Mouse (Mus musculus) lung, embryonic 14.5 days (tissue): ENCODE results near the gene Shroom1. TPM values are rescaled to one million over a fixed set of nuclear protein-coding genes. Genes with fewer than 3 reads are reported as not detected.
"Not testable (repeated sequence)": the region's sequence is repeated elsewhere in the genome, so short reads cannot be mapped to it uniquely, and the experiment has no call there.

Source experiments
- ATAC-seq: fragments of 200-750 bp; cut with Nextera tagmentation; 2 replicates; pipeline ENCODE4 v1.8.0; 2017; ENCODE audit warnings: mild to moderate bottlenecking, moderate TSS enrichment, moderate library complexity; ENCODE audit not compliant: insufficient read depth
- DNase-seq: peaks from one replicate; pipeline ENCODE4 v3.0.0-alpha.2; 2015
- H3K27ac ChIP-seq: fragments of 300-500 bp; sonication (generic); 2 replicates; pipeline ENCODE4 v1.5.1; 2014; ENCODE audit warnings: low read depth, mild to moderate bottlenecking, moderate library complexity
- H3K27me3 ChIP-seq: fragments of 300-500 bp; sonication (generic); 2 replicates; pipeline ENCODE4 v1.6.1; 2014; ENCODE audit warnings: low read length, control low read depth; ENCODE audit not compliant: insufficient read depth
- H3K36me3 ChIP-seq: fragments of 300-500 bp; sonication (generic); 2 replicates; pipeline ENCODE4 v1.6.1; 2014; ENCODE audit warnings: control low read depth; ENCODE audit not compliant: insufficient read depth
- H3K4me1 ChIP-seq: fragments of 300-500 bp; sonication (generic); 2 replicates; pipeline ENCODE4 v1.6.1; 2014; ENCODE audit warnings: antibody characterized with exemption, control low read depth; ENCODE audit not compliant: insufficient read depth
- H3K4me2 ChIP-seq: fragments of 300-500 bp; sonication (generic); 2 replicates; pipeline ENCODE4 v1.6.1; 2014; ENCODE audit warnings: mild to moderate bottlenecking
- H3K4me3 ChIP-seq: fragments of 300-500 bp; sonication (generic); 2 replicates; pipeline ENCODE4 v1.5.1; 2014; ENCODE audit warnings: low read depth, low read length
- H3K9ac ChIP-seq: fragments of 300-500 bp; sonication (generic); 2 replicates; pipeline ENCODE4 v1.6.1; 2014
- H3K9me3 ChIP-seq: fragments of 300-500 bp; sonication (generic); 2 replicates; pipeline ENCODE4 v1.6.1; 2016; ENCODE audit warnings: low read depth, low read length, control low read depth
- CTCF ChIP-seq: IDR thresholded peaks from 2 replicates; pipeline ENCODE4 v1.5.1; 2016; ENCODE audit warnings: antibody characterized with exemption, low read depth
- WGBS: fragments of 180-500 bp; shearing (Covaris S2); extraction: QIAGEN DNeasy Blood & Tissue Kit; methylation state at CpG from one replicate; pipeline ENCODE4 v1.1.7; 2014; 5-methylcytosine and 5-hydroxymethylcytosine counted together
- polyA plus RNA-seq: library from polyadenylated mRNA; unstranded; fragments of >200 nt; fragmentation: Nextera tagmentation; extraction: Ambion mirVana; gene quantifications from 2 replicates; pipeline ENCODE4 v1.2.1, GENCODE M21; 2014

Shroom1 gene
- polyA plus RNA-seq, 1 experiment from 2014 or later = 2.4 TPM

- DNase-seq (no peak), ATAC-seq (no peak)
- TF ChIP-seq CTCF = no peak
- Histone ChIP-seq H3K4me3 (no peak overlapping the region), H3K4me1 (peaks cover 7% of the 10 kb centered on the region), H3K27ac (no peak overlapping the region), H3K9me3 (no peaks in the 10 kb centered on the region), H3K27me3 (no peaks in the 10 kb centered on the region), H3K4me2 (no peak overlapping the region), H3K36me3 (peaks cover 15% of the 10 kb centered on the region), H3K9ac (no peak overlapping the region)
- 80% methylated on average over 6 of the region's 6 CpGs for WGBS
These were observed 31.2 kb upstream of the Shroom1 start for GRCm38 (mm10) chr11:53425711-53426255.

GRCm38 (mm10) chr11:53426914-53427313, 30.1 kb upstream of the Shroom1 start:
- H3K4me2 ChIP-seq, ATAC-seq, H3K4me3 ChIP-seq, DNase-seq, H3K9ac ChIP-seq, H3K9me3 ChIP-seq, H3K4me1 ChIP-seq, H3K27ac ChIP-seq, H3K27me3 ChIP-seq: not testable (repeated sequence)
- peaks cover 11% of the 10 kb centered on the region for H3K36me3 ChIP-seq
- WGBS = 76% methylated on average over 3 of the region's 3 CpGs

- Histone ChIP-seq H3K4me3 (no peak overlapping the region), H3K27me3 (no peaks in the 10 kb centered on the region), H3K27ac (no peak overlapping the region), H3K9me3 (no peaks in the 10 kb centered on the region), H3K4me1 (peaks cover 7% of the 10 kb centered on the region), H3K36me3 (peaks cover 11% of the 10 kb centered on the region), H3K9ac (no peak overlapping the region), H3K4me2 (no peak overlapping the region)
- no peak for DNase-seq
- ATAC-seq = no peak
- 90% methylated on average over 3 of the region's 3 CpGs for WGBS
- no peak for TF ChIP-seq CTCF
These were observed 28.9 kb upstream of the Shroom1 start for GRCm38 (mm10) chr11:53427993-53428715.

GRCm38 (mm10) chr11:53428716-53429057, 28.3 kb upstream of the Shroom1 start:
- DNase-seq (no peak), ATAC-seq (no peak)
- H3K27ac ChIP-seq = no peak overlapping the region
- TF ChIP-seq CTCF = no peak
- no peaks in the 10 kb centered on the region for H3K27me3 ChIP-seq
- no peak overlapping the region for H3K4me2 ChIP-seq
- 93% methylated on average over 5 of the region's 5 CpGs for WGBS
- H3K36me3 ChIP-seq = peaks cover 11% of the 10 kb centered on the region
- no peak overlapping the region for H3K4me3 ChIP-seq
- H3K4me1 ChIP-seq = peaks cover 7% of the 10 kb centered on the region
- H3K9me3 ChIP-seq = no peaks in the 10 kb centered on the region
- no peak overlapping the region for H3K9ac ChIP-seq

- Histone ChIP-seq H3K9me3 (no peaks in the 10 kb centered on the region), H3K27me3 (no peaks in the 10 kb centered on the region), H3K4me3 (0 out of 2 replicates have a peak overlapping the region, but pooled peaks have one; percentile 94), H3K9ac (no peak overlapping the region), H3K4me1 (peaks cover 7% of the 10 kb centered on the region), H3K36me3 (peaks cover 11% of the 10 kb centered on the region), H3K27ac (no peak overlapping the region), H3K4me2 (peak overlapping the region; percentile 91)
- ATAC-seq (no peak), DNase-seq (no peak)
- TF ChIP-seq CTCF = no peak
These were observed 27.8 kb upstream of the Shroom1 start for GRCm38 (mm10) chr11:53429182-53429581.

- H3K4me1 ChIP-seq = peaks cover 7% of the 10 kb centered on the region
- no peak for TF ChIP-seq CTCF
- no peaks in the 10 kb centered on the region for H3K27me3 ChIP-seq
- peak overlapping the region; percentile 94 for H3K4me3 ChIP-seq
- no peaks in the 10 kb centered on the region for H3K9me3 ChIP-seq
- H3K4me2 ChIP-seq = peak overlapping the region; percentile 91
- peak overlapping the region; percentile 72; the same call in 1 of the 2 replicates for H3K27ac ChIP-seq
- WGBS = under 1% methylated on average over 34 of the region's 34 CpGs
- DNase-seq (no peak), ATAC-seq (peak; percentile 43)
- peaks cover 11% of the 10 kb centered on the region for H3K36me3 ChIP-seq
- H3K9ac ChIP-seq = peak overlapping the region; percentile 89
These were observed 26.7 kb upstream of the Shroom1 start for GRCm38 (mm10) chr11:53430300-53430669.

GRCm38 (mm10) chr11:53430670-53431346, 26.2 kb upstream of the Shroom1 start, which contains the start of the genes Uqcrq and Gdf9:
Uqcrq (minus strand) TSS chr11:53430831.
Gdf9 (plus strand) TSS chr11:53431023.
- peaks cover 11% of the 10 kb centered on the region for H3K36me3 ChIP-seq
- peak within 1 kb of the TSS; percentile 94 for H3K4me3 ChIP-seq
- no peaks in the 10 kb centered on the region for H3K27me3 ChIP-seq
- H3K4me2 ChIP-seq = peak within 1 kb of the TSS; percentile 91
- WGBS = 1% methylated on average over 44 of the region's 44 CpGs
- H3K9ac ChIP-seq = peak within 1 kb of the TSS; percentile 89
- H3K4me1 ChIP-seq = peaks cover 7% of the 10 kb centered on the region
- ATAC-seq (peak; percentile 92), DNase-seq (peak; percentile 100)
- no peak for TF ChIP-seq CTCF
- peak within 1 kb of the TSS; percentile 72 for H3K27ac ChIP-seq
- no peaks in the 10 kb centered on the region for H3K9me3 ChIP-seq
